Mouse (Mus musculus) brain, adult 2 months (tissue): Measurements from ENCODE around the gene Sntb2.
A peak's percentile ranks its signal among the peaks of the same experiment; 100 is the strongest.

Experiments used
- DNase-seq: peaks from one replicate; pipeline ENCODE4 v3.0.0; 2011; ENCODE audit warnings: low read depth, low spot score

Gene Sntb2

DNA sequence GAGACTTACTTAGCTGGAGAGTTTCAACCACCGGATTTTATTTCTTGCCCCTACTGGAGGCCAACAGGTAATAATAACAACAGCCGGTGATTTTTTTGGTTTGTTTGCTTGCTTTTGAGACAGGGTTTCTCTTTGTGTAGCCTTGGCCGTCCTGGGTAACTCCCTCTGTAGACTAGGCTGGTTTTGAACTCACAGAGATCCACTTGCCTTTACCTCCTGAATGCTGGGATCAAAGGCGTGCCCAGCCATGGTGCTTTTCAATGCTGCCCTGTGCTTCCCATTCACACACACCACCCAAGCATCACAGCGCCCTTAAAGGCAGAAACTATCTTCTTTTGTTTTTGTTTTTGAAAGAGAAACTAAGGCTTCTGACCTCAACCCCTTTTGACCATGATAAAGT is 5.6 kb upstream of the Sntb2 start:
- DNase-seq: no peak

DNA sequence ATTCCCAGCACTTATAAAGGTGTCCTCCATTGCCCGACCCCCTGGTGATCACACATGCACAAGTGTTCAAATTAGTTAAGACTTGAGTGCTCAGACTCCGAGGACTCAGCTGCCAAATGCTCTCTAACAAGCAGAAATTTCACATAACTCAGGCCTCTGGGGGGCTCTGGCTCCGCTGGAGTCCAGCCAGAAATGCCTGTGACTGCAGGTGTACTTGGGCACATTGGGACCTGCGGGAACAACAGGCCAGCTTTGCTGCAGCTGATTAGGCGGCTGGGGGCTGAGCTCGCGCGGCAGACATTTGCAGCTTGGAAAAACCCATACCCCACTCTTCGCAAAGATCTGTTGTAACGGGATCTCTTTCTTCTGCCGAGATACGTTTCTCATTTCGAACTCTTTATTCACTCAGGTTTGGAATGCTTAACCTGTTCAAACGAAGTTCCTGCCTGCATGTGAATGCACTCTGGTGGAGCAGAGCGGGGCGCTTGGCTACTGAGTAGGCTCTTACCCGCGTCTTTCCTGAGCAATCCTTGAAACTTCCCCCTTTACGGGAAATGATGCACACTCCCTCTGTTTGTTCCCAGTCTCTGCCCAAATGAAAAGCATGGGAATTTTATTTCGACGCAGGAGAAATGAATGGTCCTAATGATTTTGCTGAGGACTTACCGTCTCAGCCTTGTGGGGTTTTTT is 3.0 kb upstream of the Sntb2 start:
- peak; percentile 54 for DNase-seq

DNA sequence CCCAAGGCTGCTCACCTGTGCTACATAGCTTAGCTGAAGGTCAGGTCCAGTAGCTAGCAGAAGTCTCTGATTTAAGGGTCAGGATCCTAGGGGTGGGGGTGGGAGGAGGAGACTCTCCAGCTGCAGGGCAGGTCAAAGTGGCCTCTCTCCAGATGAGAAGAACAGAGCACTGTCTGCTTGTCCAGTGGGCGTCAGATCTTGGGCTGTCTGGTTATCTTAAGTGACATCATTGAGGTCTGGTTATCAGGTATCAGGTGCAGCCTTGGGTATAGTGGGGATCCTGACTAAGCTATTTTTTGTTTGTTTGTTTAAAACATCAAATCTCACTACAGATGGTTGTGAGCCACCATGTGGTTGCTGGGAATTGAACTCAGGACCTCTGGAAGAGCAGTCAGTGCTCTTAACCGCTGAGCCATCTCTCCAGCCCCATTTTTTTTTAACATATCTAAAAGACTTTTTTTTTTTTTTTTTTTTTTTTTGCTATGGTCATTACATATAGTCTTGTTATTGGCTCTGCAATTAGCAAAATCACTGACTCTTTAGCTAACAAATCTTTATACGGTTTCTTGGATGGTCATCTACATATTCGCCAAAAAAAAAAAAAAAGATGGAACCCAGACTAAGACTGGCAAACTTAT is 1.9 kb upstream of the Sntb2 start:
- no peak for DNase-seq

DNA sequence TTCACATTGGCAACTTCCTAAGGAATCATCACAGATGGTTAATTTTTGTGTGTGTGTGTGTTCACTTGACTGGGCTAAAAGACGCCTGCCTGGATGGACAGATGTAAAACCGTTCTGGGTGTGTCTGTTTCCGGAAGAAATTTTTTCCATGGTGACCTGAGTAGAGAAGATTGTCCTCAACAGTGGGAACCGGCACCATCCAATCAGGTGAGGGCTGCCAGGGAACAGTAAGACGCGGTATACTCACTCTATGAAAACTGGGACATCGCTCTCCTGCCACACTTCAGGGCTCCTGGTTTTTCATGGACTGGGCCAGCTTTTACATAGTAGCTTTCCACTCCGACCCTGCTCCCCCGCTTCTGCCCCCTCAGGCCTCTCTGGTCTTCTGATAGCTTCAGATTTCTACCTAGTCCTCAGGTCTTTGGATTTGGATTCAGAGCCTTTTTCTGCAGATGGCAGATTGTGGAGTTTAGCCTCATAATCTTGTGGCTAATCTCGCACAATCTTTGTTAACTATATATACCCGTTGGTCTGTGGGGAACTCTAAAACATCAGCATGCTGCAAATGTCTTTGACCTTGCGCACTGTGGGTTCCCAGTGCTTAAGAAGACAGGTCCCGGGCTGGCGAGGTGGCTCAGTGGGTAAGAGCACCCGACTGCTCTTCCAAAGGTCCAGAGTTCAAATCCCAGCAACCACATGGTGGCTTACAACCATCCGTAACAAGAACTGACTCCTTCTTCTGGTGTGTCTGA is 1.1 kb upstream of the Sntb2 start:
- no peak for DNase-seq

DNA sequence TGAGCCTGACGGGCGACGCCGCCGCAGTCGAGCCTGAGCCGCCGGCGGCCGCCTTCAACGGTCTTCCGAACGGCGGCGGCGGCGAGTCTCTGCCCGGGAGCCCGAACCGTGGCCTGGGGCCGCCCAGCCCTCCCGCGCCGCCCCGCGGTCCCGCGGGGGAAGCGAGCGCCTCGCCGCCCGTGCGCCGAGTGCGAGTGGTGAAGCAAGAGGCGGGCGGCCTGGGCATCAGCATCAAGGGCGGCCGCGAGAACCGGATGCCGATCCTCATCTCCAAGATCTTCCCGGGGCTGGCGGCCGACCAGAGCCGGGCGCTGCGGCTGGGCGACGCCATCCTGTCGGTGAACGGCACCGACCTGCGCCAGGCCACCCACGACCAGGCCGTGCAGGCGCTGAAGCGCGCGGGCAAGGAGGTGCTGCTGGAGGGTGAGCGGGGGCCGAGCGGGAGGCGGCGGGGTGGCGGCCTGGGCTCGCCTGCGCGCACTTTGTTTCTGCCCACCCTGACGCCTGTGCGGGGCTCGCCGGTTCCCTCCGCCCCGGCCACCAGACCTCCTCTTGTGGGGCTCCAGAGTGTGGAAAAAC is 438 bp downstream of the Sntb2 start:
- peak; percentile 47 for DNase-seq

DNA sequence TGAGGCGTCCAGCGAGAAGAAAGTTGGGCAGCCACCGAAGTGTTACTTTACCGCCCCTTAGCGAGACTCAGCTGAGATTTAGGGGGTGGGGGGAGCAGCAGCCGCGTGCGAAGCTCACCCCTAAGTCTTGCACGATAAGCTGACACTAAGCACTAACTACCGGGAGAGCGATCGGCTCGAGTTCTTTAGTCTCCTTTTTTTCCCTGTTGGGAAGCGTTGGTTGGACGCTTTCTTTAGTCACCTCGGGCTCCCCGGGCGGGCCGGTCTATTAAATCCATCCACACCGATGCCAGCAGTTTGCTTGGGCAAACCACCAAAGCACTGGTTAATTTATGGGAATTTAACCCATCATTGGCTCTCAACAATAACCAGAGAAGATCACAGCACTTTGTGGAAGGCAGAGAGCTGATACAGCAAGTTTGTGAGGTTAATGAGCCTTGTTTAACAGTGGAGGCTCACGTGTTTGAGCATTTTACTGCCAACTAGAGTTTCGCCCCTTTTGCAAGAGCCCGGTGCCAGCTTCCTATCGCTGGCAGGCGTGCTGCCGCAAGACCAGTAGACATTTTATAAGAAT is 1.0 kb downstream of the Sntb2 start:
- peak; percentile 71 for DNase-seq

DNA sequence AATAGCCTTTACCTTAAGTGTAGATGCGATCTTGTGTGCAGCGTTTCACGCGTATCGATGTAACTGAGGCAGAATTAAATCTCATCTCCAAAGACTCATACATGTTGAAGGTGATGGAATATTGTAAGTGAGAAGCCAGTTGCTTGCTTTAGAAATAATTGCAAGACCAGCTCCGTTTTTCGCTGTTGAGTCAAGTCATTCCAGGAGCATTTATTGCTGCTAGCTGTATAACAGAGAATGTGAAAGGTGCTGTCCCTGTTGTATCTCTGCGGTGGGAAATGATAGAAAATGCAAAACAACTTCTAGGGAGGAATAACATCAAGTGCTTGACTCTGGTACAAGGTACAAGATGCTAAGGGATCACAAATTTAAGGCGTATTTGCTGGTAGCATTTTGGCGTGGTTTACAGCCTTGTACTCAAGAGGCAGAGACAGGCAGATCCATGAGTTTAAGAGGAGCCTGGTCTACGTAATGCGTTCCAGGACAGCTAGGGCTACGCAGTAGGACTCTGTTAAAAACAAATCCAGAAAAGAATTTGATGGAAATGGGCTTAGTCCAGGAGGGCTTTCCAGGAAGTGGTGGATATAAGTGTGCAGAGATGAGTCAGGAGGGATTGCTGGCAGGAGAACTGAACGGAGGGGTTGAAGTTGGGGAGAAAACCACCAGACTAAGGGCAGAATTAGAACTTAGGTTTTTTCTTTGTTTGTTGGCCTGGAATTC is 1.7 kb downstream of the Sntb2 start:
- peak; percentile 39 for DNase-seq

DNA sequence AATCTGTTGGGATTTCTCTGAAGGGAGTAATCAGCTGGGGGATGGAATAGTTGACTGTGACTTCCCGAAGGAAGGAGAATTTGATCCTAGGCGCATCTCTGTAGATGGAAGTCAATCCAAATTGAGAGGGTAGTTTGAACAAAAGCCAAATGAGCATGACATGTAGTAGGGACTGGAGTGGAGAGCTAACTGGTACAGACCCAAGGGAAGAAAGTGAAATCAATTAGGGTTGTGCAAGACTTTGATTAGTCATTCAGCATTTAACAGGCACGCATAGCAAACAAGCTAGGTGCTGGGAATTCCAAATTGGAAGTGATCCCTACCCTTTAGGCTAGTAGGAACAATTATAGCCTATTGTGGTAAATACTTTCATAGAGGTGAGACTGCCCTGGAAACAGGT is 6.3 kb downstream of the Sntb2 start:
- DNase-seq: no peak

DNA sequence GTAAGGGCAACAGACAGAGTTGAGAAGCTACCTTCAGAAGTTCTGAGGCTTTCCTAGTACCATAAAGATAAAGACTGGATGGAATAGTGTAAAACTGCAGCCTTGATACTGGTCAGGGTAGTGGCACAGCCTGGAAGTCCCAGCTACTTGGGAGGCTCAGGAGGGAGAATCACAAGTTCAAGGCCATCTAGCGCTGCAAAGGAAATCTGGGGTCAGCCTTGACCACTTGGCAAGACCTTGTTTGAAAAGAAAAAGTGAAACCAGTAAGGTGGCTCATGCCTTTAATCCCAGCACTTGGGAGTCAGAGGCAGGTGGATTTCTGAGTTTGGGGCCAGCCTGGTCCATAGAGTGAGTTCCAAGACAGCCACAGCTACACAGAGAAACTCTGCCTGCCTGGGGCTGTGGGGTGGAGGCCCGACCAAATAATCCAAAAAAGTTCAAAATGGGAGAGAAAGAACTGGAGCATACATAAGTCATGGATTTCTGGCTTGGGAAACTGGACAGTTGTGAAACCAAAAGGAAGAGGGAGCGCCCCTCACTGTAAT is 8.4 kb downstream of the Sntb2 start:
- no peak for DNase-seq

DNA sequence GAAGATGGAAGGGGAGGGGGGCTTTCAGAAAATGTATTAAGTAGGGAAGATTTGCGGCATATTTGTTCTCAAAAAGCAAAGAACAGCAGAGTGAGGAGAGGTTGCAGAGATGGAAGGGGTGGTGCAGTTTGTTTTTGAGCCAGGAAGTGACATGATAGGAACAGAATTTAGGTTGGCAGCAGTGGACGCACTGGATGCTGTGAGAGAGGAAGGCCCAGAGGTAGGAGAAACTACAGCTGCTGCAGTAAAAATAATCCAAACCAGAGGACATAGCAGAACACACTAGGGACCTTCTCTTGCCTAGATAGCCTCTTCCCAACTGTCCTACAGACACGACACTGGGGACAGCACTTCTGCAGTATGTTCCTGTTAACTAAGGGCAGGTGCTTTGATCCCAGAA is 9.2 kb downstream of the Sntb2 start:
- peak; percentile 43 for DNase-seq

DNA sequence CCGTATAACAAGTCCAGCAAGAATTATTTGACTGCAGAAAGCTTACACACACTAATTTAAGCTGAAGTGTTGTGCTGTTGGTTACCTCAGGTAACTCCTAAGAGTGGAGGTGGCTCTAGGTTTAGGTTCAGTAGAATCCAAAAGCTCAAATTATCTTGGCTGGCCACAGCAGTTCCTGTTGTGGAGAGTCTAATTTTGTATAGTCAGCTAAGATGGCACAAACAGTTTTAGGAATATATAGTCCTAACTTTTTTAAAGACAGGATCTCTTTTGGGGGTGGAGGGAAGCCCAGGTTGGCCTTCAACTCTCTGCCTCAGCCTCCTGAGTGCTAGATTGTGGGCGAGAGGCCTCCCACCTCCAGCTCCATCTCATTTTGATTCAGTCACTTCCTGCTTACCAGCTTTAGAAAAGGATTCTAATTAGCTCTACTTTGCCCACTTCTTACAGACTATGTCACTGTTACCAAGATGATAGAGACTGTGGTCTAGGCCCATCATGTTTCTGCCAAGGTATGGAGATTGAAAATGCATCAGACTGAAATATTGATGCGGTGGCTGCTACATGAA is 13.2 kb downstream of the Sntb2 start:
- DNase-seq: peak; percentile 53

DNA sequence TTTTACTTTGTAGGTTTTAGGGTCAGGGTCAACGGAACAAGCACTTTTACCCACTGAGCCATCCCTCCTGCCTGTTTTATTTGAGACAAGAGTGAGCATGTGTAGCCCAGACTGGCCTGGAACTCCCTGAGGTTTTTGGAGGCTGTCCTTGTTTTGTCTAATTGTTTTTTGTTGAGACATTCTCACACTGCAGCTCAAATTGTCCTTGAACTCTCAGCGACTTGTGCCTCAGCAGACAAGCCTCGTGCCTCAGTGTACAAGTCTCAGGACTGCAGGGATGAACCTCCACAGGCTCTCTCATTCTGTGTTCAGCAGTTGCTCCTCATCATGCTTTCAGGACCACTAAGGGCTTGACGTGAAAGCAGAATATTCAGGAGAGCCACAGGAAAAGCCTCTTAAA is 16.2 kb downstream of the Sntb2 start:
- DNase-seq: no peak

DNA sequence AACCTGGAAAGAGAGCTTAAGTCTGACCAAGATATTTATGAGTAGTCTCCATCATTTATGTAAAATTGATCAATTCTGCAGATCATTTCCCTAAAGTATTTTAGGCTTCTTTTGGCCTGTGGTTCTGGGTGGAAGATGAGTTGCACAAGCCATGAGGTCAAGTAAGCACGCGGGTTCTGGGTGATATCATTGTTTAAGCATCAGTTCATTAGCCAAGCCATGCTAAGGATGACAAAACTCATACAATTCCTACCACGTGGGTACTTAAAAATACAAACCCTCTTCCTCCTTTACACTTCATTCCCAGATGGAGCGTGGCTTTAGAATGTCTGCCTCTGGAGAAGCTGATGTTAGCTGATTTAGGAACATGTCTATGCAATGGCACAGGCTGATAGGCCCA is 18.0 kb downstream of the Sntb2 start:
- DNase-seq: no peak

DNA sequence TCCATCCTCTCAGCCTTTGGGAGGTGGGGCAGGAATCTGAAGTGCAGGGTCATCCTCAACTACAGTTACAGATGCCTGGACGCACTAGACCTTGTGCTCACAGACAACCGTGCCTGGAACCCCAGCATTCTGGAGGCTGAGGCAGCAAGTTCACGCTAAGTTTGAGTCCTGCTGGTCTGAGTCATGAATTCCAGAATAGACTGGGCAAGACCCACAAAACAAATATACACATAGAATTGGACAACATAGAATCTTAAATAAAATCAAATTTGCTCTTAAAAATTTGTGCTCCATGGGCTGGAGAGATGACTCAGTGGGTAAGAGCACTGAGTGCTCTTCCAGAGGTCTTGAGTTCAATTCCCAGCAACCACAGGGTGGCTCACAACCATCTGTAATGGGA is 21.5 kb downstream of the Sntb2 start:
- no peak for DNase-seq

DNA sequence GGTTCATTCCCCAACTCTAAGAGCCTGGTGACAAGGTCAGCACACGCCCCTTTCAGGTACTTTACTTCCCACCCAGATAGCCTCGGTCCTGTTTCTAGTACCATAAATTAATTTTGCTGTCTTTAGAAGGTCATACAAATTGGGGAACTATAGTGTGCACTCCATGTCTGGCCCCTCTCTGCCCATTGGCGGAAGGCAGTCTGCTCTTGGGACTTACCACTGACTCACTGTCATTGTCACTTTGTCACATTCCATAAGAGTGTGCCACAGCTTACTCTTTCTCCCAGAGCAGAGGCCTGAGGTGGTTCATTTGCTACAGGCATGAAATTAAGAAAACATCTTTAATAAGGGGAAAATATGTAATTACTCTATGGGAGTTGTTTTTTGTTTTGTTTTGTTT is 22.7 kb downstream of the Sntb2 start:
- DNase-seq: no peak

DNA sequence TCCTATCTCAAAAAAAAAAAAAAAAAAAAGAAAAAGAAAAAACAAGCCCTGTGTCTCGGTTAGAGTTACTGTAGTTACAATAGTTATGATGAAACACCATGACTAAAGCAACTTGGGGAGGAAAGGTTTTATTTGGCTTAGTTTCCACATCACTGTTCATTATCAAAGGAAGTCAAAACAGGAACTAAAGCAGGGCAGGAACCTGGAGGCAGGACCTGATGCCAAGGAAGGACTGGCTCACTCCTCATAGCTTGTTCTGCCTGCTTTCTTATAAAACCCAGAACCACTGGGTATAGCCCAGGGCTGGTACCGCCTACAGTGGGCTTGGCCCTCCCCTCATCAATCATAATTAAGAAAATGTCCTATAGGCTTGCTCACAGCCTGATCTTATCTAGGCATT is 24.1 kb downstream of the Sntb2 start:
- DNase-seq: no peak

DNA sequence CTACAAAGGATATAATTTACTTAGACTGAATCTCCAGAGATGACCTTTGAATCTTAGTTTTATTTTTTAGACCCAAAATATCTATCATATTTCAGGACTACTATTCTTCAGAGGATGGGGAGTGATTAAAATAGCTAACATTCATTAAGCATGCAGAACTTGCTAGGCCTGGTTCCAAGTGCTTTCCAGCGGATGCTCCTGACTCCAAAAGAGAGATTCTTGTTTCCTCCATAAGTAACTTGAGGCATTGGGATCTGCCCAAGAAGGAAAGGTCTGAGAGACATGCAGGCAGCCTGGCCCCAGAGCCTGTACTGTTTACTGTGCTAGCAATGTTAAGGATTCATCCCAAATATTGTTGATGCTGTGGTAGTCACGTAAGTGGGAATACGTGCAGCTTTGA is 26.8 kb downstream of the Sntb2 start:
- DNase-seq: peak; percentile 54

DNA sequence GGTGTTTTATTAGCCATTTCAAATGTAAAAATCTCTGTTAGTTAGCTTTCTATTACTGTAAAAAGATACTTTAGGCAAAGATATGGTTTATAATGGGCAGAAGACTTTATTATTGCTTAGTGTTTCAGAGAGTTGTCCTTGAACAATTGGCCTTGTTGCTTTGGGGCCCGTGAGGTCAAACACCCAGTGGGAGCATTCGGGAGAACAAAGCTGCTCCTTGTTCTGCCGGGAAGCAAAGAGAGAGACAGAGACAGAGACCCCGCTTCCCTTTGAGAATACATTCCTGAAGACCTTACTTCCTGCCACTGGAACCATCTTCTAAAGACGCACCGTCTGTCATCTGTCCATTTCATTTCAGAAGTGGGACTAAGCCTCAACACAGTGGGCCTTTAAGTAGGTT is 27.8 kb downstream of the Sntb2 start:
- no peak for DNase-seq

DNA sequence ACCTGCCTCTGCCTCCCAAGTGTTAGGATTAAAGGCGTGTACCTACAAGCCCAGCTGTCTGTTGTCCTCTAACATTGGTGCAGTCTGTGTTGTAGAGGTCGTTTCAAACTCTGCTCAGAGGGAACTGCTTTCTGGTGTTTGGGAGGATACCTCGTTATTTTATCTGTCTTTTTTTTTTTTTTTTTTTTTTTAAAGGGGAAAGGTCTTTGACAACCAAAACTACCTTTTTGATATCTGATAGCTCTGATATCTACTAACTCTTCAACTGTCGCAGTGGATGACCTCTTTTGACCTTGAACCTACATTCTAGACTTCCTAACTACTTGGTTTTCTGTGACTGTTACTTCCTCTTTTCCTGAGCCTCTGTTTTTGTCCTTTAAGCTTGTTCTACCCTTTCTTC is 29.0 kb downstream of the Sntb2 start:
- no peak for DNase-seq

DNA sequence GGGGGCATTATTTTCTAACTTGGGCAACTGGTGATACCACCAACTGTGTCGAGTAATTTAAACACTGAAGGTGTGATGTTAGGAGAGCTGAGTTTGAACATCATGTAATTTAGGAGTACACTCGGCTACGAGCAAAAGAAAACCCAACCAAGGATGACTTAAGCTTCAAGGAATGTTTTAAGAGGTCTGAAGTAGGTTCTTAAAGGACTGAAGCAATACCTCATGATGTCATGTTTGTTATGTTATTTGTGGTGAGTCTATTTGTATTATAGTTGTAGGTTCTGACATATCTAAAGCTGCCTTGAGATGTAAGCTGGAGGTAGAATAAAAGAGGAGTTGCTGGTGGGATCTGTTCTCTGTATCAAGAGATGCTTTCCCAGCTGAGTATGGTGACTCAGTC is 34.4 kb downstream of the Sntb2 start:
- no peak for DNase-seq

DNA sequence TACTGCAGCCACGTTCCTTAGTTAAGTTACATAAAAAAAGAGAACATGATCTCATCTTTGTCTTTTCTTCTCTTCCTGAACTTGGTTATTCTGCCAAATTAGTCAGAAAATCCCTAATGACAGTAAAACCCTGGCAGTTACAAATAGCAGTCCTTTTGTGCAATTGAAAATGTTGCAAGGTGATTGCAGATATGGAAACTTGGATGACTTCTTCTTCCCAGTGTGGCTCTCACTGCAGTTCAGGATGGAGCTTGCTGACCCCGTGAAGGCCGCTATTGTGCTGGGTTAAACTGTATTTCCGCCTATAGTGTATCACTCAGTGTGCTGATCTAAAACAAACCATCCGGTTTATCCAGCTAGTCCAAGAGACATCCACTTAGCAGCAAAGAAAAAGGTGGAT is 36.4 kb downstream of the Sntb2 start:
- DNase-seq: no peak
